Mouse (Mus musculus) MN1 (cell line): ENCODE results near the gene Mogs.
A peak's percentile ranks its signal among the peaks of the same experiment; 100 is the strongest.

Experiments
- DNase-seq: peaks from one replicate; pipeline ENCODE4 v3.0.0-alpha.2; 2016; ENCODE audit warnings: low spot score

The Mogs gene

GRCm38 (mm10) chr6:83095968-83096367 is 19.3 kb upstream of the Mogs start:
- DNase-seq, result no peak

DNA sequence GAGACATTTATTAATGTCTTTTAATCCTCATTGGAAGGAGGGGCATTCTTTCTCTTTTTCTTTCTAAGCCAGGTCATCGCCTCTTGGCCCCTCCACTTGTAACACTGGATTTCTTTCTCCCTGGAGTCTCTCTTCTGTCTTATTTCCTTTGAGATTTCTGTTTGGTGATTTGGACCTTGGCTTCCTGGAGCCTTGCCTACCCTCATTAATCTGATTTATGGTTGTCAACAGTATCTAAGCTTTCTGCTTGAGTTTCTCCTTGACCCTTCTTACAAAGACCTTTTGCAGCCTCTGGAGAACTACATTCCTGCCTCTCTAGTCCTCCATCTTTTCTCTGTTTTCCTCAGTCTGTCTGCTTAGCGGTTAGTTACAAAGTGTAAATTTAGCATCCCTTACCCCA is 16.9 kb upstream of the Mogs start:
- DNase-seq, result no peak

DNA sequence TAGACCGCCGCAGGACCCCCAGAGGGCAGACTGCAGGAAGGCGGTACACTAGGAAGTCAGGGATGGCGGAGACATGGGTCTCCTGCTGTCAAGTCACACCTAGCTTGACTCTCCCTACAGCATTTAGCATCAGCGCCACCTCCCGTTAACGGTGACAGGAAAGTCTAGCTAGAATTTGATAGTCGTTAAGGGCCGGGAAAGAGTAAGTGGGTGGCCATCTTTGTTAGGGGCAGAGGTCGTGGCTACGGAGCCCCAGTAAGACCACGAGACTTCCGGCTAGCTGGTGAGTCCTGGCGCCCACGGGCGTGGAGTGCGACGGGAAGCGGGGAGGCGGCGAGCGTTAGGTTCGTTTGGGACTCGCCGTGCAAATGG is 14.0 kb upstream of the Mogs start, which contains the start of the genes Ccdc142 and Gm42688:
Gene Ccdc142, plus strand, starts transcription at position 286 of the 372 bp plus-strand sequence.
Gene Gm42688, plus strand, starts transcription at position 302 of the 372 bp plus-strand sequence.
- peak; percentile 81 for DNase-seq

DNA sequence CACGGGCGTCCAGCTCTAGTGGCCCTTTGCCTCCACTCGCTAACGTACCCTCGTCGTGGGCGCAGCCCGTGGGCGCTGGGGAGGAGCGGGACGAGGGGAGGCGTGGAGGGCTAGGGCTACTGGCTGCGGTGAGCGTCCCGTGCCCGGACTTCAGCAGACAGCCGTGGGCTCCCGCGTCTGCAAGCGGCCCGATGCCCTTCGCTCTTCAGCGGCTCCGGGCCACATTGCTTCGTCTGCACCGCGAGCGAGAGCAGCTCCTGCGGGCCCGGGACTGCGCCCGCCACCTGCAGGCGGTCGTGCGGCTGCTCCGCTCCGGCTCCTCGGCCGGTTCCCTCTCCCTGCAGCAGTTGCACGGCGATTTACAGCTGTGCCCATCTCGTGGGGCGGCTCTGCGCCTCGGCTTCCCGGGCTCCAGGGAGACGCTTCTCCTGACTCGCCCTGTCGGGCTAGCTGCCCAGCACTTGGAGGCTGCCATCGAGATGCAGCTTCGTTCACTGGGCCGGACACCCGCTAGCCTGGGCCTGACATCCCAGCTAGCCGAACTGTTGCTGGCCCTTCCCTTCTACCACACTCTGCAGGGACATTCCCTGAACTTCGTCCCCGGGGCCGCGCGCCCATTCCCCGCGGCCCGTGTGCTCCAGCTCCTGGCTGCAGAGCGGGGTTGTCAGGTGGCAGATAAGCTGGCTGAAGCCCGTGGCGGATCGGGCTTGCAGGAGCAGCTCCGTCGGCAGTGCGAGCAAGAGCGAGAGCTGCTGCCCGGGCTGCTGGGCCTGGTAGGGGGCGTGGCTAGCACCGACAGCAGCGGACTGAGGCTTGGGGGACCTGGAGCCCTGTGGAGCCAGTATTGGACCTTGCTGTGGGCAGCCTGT is 13.4 kb upstream of the Mogs start:
- peak; percentile 63 for DNase-seq

DNA sequence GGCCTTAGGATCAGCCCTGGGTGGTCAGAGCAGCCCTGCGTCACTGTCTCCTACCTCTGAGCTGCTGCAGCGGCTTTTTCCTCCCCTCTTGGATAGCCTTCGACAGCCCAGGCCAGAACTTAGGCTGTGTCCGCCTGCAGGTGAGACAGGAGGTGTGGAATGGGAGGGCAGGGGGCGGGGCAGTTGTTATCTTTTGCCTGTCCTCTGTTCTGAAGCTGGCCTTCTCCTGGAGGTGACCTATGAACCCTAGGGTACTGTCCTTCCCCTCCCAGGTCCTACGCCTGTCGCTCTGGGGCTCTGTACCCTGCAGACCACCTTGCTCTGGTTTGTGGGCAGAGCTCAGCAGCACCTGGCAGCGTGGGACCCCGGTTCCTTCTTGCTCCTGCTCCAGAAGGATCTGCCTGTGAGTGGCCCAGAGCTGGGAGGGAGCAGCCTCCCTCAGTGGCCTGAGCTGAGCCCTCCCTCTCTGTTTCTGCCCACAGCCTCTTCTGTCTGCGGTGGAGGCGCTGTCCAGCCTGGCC is 12.1 kb upstream of the Mogs start:
- DNase-seq, result no peak

GRCm38 (mm10) chr6:83104158-83104557 is 11.1 kb upstream of the Mogs start:
- no peak for DNase-seq

DNA sequence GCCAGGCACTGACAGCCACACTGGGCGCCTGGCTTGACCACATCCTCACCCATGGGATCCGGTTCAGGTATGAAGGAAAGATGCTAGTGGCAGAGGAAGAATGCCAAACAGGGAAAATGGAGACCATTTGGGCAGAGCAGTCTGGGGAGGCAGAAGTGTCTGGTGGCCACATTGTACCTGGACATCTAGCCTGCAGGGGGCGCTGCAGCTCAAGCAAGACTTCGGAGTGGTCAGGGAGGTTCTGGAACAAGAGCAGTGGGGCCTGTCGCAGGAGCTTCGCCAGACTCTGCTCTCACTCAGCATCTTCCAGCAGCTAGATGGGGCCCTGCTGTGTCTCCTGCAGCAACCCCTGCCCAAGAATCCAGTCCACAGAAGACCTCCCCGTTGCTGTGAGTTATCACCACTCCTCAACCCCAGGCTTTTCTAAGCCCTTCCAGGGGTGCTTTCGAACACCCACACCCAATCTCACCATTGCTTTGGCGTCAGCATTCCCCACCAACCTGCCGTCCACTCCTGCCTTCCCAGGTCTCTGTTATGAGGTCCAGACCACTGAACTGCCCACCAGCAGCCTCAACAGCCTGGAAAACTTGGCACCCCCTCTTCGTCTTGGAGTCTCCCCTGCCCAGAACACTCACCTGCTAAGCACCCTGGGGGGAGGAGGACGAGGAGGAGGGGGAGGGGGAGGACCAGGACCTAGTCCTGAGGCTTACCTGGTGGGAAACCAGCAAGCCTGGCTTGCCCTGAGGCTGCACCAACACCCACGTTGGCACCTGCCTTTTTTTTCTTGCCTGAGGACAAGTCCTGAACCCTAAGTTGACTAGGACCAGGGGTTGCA is 7.5 kb upstream of the Mogs start:
- peak; percentile 92 for DNase-seq

DNA sequence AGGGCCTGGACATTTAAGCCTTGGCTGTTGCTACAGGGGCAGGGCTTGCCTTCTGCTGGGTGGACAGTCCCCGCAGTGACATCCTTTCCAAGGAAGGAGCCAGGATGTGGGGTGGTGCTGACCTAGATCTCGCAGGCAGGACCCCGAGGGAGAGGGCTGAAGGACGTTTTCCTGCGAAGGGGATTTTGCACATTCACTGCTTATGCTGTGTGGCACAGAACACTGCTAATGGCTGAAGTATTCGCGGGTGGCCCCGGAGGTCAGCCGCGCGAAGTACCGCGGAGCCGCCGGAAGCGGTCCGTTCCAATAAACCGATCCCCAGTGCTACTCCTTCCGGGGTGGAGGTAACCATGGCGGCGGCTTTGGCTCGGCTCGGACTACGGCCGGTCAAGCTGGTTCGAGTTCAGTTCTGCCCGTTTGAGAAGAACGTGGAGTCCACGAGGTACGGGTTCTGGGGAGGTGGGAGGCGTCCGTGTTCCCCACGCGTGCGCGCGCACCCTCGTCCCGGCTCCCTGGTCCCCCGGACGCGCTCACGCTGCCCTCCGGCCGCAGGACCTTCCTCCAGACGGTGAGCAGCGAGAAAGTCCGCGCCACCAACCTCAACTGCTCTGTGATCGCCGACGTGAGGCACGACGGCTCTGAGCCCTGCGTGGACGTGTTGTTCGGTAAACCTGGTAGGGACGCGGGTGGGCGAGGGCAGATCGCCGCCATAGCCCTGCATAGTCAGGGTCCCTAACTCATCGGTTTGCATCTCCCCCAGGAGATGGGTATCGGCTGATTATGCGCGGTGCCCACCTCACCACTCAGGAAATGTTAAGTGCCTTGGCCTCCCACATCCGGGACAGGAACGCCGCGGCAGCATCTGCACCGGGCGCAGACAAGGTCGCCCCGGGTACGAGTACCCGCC is 6.3 kb upstream of the Mogs start, which contains the start of gene Mrpl53:
Gene Mrpl53, plus strand, starts transcription at position 279 of the 907 bp plus-strand sequence.
- DNase-seq, result peak; percentile 83

GRCm38 (mm10) chr6:83111510-83112136 is 3.7 kb upstream of the Mogs start:
- no peak for DNase-seq

DNA sequence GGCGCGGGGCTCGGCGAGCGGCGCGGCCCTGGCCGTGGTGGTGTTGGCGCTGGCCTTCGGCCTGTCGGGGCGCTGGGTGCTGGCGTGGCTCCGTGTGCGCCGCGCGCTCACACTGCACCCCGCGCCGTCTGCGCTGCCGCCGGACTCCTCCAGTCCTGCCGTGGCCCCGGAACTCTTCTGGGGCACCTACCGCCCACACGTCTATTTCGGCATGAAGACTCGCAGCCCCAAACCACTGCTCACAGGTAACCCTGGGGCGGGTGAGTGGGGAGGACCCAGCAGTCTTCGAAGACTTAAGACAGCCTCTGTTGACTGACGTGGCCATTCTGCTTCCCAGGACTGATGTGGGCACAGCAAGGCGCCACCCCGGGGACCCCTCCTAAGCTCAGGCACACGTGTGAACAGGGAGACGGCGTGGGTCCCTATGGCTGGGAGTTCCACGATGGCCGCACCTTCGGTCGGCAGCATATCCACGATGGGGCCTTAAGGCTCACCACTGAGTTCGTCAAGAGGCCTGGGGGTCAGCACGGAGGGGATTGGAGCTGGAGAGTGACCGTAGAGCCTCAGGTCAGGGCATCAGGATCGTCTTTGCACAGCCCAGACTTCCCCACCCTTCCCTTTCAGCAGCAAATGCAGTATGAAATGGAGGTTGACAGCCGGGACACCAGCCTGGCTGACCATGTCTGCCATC is 531 bp downstream of the Mogs start:
- no peak for DNase-seq

DNA sequence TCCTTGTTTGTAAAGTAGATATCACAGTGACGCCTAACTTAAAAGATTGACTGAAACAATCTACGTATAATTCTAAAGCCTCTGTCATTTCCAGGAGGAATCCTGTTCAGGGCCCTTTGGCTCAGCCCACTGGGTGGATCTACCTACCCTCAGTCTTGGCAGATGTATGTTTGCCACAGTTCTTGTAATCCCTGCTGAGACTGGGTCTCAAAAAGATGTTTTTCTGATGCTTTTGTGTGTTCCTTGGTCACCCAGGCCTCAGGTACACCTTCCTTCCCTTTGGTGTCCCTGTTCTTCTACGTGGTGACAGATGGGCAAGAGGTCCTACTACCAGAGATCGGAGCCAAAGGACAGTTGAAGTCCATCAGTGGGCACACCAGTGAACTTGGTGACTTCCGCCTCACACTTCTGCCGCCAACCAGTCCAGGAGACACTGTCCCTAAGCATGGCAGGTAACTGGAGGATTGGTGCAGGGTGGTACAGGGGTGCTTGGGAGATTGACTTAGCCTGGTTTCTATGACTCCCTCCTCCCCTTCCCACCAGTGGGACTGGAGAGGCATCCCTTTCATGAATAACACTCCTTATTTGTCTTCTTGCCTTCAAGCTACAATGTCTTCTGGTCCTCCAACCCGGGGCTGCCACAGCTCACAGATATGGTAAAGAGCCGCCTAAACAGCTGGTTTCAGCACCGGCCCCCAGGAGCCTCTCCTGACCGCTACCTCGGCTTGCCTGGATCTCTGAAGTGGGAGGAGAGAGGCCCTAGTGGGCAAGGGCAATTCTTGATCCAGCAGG is 1.3 kb downstream of the Mogs start:
- no peak for DNase-seq

DNA sequence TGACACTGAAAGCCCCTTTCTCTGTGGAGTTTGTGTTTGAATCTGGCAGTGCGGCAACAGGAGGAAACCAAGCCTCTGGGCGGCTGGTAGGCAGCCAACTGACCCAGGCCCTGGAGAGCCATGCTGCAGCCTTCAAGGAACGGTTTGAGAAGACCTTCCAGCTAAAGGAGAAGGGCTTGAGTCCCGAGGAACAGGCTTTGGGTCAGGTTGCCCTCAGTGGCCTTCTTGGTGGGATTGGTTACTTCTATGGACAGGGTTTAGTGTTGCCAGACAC is 1.8 kb downstream of the Mogs start:
- no peak for DNase-seq

- no peak for DNase-seq
These were observed 2.3 kb downstream of the Mogs start for GRCm38 (mm10) chr6:83117616-83118015.

GRCm38 (mm10) chr6:83118369-83118768 is 3.1 kb downstream of the Mogs start:
- no peak for DNase-seq

- DNase-seq, result peak; percentile 70
These were observed 3.8 kb downstream of the Mogs start for GRCm38 (mm10) chr6:83118825-83119733.

- DNase-seq, result peak; percentile 60
These were observed 4.4 kb downstream of the Mogs start for GRCm38 (mm10) chr6:83119734-83120051.

DNA sequence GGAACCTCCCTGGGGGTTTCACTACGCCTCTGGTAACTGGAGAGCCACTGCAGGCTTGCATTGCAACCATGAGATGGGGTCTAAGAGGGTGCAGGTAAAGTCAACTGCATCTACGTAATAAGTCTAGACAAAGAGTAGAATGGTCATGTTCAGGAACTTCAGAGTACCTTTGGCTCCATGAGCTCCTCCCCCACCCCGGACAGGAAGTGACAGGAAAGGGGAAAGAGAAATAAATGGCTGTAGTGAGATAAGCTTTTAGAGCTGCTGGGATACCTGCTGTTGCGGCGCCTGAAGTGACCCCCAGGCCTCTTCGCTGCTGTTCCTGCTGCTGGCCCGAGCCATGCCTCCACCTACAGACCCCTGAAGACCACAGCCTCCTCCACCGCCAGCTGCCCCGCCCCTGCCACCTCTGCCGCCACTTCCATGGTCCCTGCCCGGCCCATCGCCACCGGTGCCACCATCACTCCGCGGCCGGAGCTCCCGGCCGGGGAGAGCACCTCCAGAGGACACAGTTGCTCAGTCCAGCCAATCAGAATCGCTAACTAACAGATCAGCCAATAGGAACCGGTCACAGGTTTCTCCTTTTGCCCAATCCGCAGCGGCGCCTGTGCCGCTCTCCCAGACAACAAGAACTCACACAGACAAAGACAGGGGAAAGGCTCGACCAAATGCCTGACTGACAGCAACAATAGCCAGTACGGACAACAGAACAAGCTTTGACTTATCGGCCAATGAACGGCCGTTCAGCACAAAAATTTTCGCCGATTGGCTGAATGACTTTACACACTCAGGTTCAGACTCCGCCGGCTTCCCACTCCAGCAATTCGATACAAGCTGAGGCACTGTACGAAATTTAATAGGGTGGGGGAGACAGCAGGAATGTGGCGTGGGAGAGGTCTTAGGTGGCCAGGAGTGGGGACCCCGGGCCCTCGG is 5.9 kb downstream of the Mogs start, which contains the start of gene Wbp1:
Gene Wbp1, minus strand, starts transcription at position 630 of the 933 bp plus-strand sequence.
- peak; percentile 99 for DNase-seq
